Mouse (Mus musculus) large intestine, adult 2 months (tissue): ENCODE data around the gene Rex1bd. TPM values are rescaled to one million over a fixed set of nuclear protein-coding genes. Genes with fewer than 3 reads are reported as not detected.

ENCODE experiments used
- DNase-seq: peaks from one replicate; pipeline ENCODE4 v3.0.0-alpha.2; 2012; ENCODE audit warnings: low read depth, low spot score
- WGBS: fragments of 180-500 bp; shearing (Covaris S2); methylation state at CpG from one replicate; pipeline ENCODE4 v1.1.7; 2018; 5-methylcytosine and 5-hydroxymethylcytosine counted together
- polyA plus RNA-seq: library from polyadenylated mRNA; depleted of rRNA; stranded (reverse); fragments of >200 nt; gene quantifications from 2 replicates; pipeline ENCODE4 v1.2.3, GENCODE M21; 2012

Gene Rex1bd
- polyA plus RNA-seq, 1 experiment, result 159 TPM

GRCm38 (mm10) chr8:70504851-70505250 is 1.7 kb downstream of the Rex1bd start:
- DNase-seq, result peak; percentile 63
- WGBS, result 79% methylated on average over 3 of the region's 3 CpGs

GRCm38 (mm10) chr8:70504291-70504716 is 2.2 kb downstream of the Rex1bd start:
- WGBS, result 79% methylated on average over 16 of the region's 16 CpGs
- no peak for DNase-seq

- DNase-seq, result no peak
- WGBS, result 20% methylated on average over 46 of the region's 46 CpGs
These were observed 3.3 kb downstream of the Rex1bd start for GRCm38 (mm10) chr8:70503062-70503750.

GRCm38 (mm10) chr8:70502540-70502939 is 4.0 kb downstream of the Rex1bd start:
- 52% methylated on average over 12 of the region's 12 CpGs for WGBS
- no peak for DNase-seq

GRCm38 (mm10) chr8:70501820-70502529 is 4.6 kb downstream of the Rex1bd start:
- 17% methylated on average over 23 of the region's 23 CpGs for WGBS
- DNase-seq, result no peak

GRCm38 (mm10) chr8:70500386-70501301 is 5.9 kb downstream of the Rex1bd start:
- no peak for DNase-seq
- 12% methylated on average over 39 of the region's 39 CpGs for WGBS

GRCm38 (mm10) chr8:70495771-70496062 is 10.8 kb downstream of the Rex1bd start:
- DNase-seq, result no peak
- 25% methylated on average over 12 of the region's 12 CpGs for WGBS

- WGBS, result 15% methylated on average over 21 of the region's 21 CpGs
These were observed 11.4 kb downstream of the Rex1bd start for GRCm38 (mm10) chr8:70495001-70495770.

GRCm38 (mm10) chr8:70494416-70494945 is 12.1 kb downstream of the Rex1bd start:
- 9% methylated on average over 28 of the region's 28 CpGs for WGBS
- DNase-seq, result no peak

More at GRCm38 (mm10) chr8:70495001-70495770, 11.4 kb downstream of the Rex1bd start:
- no peak for DNase-seq

GRCm38 (mm10) chr8:70493692-70494415 is 12.7 kb downstream of the Rex1bd start:
- WGBS, result 5% methylated on average over 47 of the region's 47 CpGs

GRCm38 (mm10) chr8:70492664-70493640 is 13.6 kb downstream of the Rex1bd start, which contains the start of gene Crlf1:
Crlf1 (plus strand) TSS chr8:70493158.
- no peak for DNase-seq
- WGBS, result 2% methylated on average over 83 of the region's 93 CpGs

More at GRCm38 (mm10) chr8:70493692-70494415, 12.7 kb downstream of the Rex1bd start:
- DNase-seq, result no peak

GRCm38 (mm10) chr8:70490880-70491495 is 15.6 kb downstream of the Rex1bd start:
- WGBS, result 10% methylated on average over 20 of the region's 20 CpGs
- DNase-seq, result no peak

- WGBS, result 25% methylated on average over 10 of the region's 10 CpGs
- DNase-seq, result no peak
These were observed 16.3 kb downstream of the Rex1bd start for GRCm38 (mm10) chr8:70490061-70490879.

- WGBS, result 2% methylated on average over 41 of the region's 41 CpGs
- no peak for DNase-seq
These were observed 17.0 kb downstream of the Rex1bd start for GRCm38 (mm10) chr8:70489576-70489975.

- WGBS, result 3% methylated on average over 14 of the region's 14 CpGs
- DNase-seq, result no peak
These were observed 17.6 kb downstream of the Rex1bd start for GRCm38 (mm10) chr8:70488931-70489470.
